Mouse (Mus musculus) left cerebral cortex, postnatal 14 days (tissue): ENCODE results near the gene Deaf1. TPM values are rescaled to one million over a fixed set of nuclear protein-coding genes. Genes with fewer than 3 reads are reported as not detected.
"Not testable (repeated sequence)": the region's sequence is repeated elsewhere in the genome, so short reads cannot be mapped to it uniquely, and the experiment has no call there.

ENCODE experiments used
- DNase-seq, 2 experiments: peaks; one replicate each; pipeline ENCODE4 v3.0.0; 2021 to 2022; ENCODE audit warnings: low spot score in 2 of 2, mixed read lengths in 1 of 2
- intact Hi-C: fragments of 180-260 bp; cut with DNase I; formaldehyde crosslinking; loops from one replicate; pipeline ENCODE4 v1.15.1; 2025
- total RNA-seq, 2 experiments: library from RNA; stranded (reverse); gene quantifications; 2 replicates each; pipeline ENCODE4 v1.2.3; 2021

Deaf1 gene
- total RNA-seq, 2 experiments from 2014 or later: 164 to 170 TPM

GRCm38 (mm10) chr7:141270631-141271030 is 56.9 kb downstream of the Deaf1 start:
- DNase-seq: no peak
- intact Hi-C loops: no loop called here

GRCm38 (mm10) chr7:141269273-141269545 is 58.3 kb downstream of the Deaf1 start:
- intact Hi-C loops: loop anchor here (5.0 kb wide), 1 partner anchor 93 kb away; no protein-coding TSS in a partner anchor

GRCm38 (mm10) chr7:141268466-141269272 is 58.8 kb downstream of the Deaf1 start:
- DNase-seq: no peak
- intact Hi-C loops: loop anchor here (5.0 kb wide), 1 partner anchor 94 kb away; no protein-coding TSS in a partner anchor

More at GRCm38 (mm10) chr7:141269273-141269545, 58.3 kb downstream of the Deaf1 start:
- no peak for DNase-seq

GRCm38 (mm10) chr7:141265739-141266561 is 61.5 kb downstream of the Deaf1 start, which contains the start of gene Irf7:
Gene Irf7 (minus strand): TSS chr7:141266481.
- DNase-seq: no peak
- intact Hi-C loops: loop anchor here (5.0 kb wide), 1 partner anchor 96 kb away; no protein-coding TSS in a partner anchor

- no peak for DNase-seq
- intact Hi-C loops: loop anchor here (5.0 kb wide), 1 partner anchor 97 kb away; no protein-coding TSS in a partner anchor
Observed at GRCm38 (mm10) chr7:141265411-141265738, 62.1 kb downstream of the Deaf1 start.

- DNase-seq: no peak
- intact Hi-C loops: loop anchor here (5.0 kb wide), 1 partner anchor 97 kb away; no protein-coding TSS in a partner anchor
Observed at GRCm38 (mm10) chr7:141264761-141265410, 62.6 kb downstream of the Deaf1 start.

- no peak for DNase-seq
- intact Hi-C loops: no loop called here
Observed at GRCm38 (mm10) chr7:141264041-141264700, 63.3 kb downstream of the Deaf1 start.

- intact Hi-C loops: no loop called here
- no peak for DNase-seq
Observed at GRCm38 (mm10) chr7:141263640-141264039, 63.9 kb downstream of the Deaf1 start.

- no peak for DNase-seq
- intact Hi-C loops: no loop called here
Observed at GRCm38 (mm10) chr7:141261480-141261879, 66.0 kb downstream of the Deaf1 start.

GRCm38 (mm10) chr7:141256159-141256558 is 71.3 kb downstream of the Deaf1 start:
- intact Hi-C loops: loop anchor here (10.0 kb wide), 1 partner anchor 59 kb away; no protein-coding TSS in a partner anchor
- DNase-seq: no peak

- not testable (repeated sequence) for DNase-seq
- intact Hi-C loops: loop anchor here (10.0 kb wide), 1 partner anchor 64 kb away; no protein-coding TSS in a partner anchor
Observed at GRCm38 (mm10) chr7:141250486-141250885, 77.0 kb downstream of the Deaf1 start.

Other genes starting within 250 kb of the Deaf1 start
- gene Pkp3, start 249.5 kb downstream of the Deaf1 start, total RNA-seq: under 1 TPM in 1 of 2 experiments, not detected in 1; 0.55 TPM
- 1 to 10 TPM; 2.5 to 2.6 TPM for gene Sigirr, start 227.1 kb downstream of the Deaf1 start, total RNA-seq
- not detected for gene Ano9, start 209.9 kb downstream of the Deaf1 start, total RNA-seq
- gene Ptdss2, start 205.3 kb downstream of the Deaf1 start, total RNA-seq: 10 to 100 TPM; 52.9 to 65.6 TPM
- gene Rnh1, start 154.8 kb downstream of the Deaf1 start, total RNA-seq: 10 to 100 TPM; 25.8 to 25.9 TPM
- 100 to 1,000 TPM; 249 to 272 TPM for gene Hras, start 133.7 kb downstream of the Deaf1 start, total RNA-seq
- gene Lrrc56, start 133.5 kb downstream of the Deaf1 start, total RNA-seq: 1 to 10 TPM; 3.6 to 4.5 TPM
- gene Lmntd2, start 113.6 kb downstream of the Deaf1 start, total RNA-seq: not detected
- gene Rassf7, start 111.8 kb downstream of the Deaf1 start, total RNA-seq: under 1 TPM in 1 of 2 experiments, not detected in 1; 0.47 TPM
- 10 to 100 TPM; 65.9 to 66.6 TPM for gene Phrf1, start 98.9 kb downstream of the Deaf1 start, total RNA-seq
- 1 to 10 TPM in 1 of 2 experiments, not detected in 1; 1.4 TPM for gene Irf7, start 61.2 kb downstream of the Deaf1 start, total RNA-seq
- gene Cdhr5, start 50.9 kb downstream of the Deaf1 start, total RNA-seq: not detected
- not detected for gene Sct, start 48.6 kb downstream of the Deaf1 start, total RNA-seq
- under 1 TPM; 0.15 to 0.27 TPM for gene Drd4, start 35.7 kb downstream of the Deaf1 start, total RNA-seq
- gene Tmem80, start within 50 bp of the Deaf1 start, total RNA-seq: 10 to 100 TPM; 23.6 to 30.6 TPM
- 1 to 10 TPM; 1.3 to 1.8 TPM for gene Eps8l2, start 11.2 kb upstream of the Deaf1 start, total RNA-seq
- 100 to 1,000 TPM; 102 to 119 TPM for gene Taldo1, start 64.5 kb upstream of the Deaf1 start, total RNA-seq
- 10 to 100 TPM; 36.0 to 42.6 TPM for gene Gatd1, start 86.4 kb upstream of the Deaf1 start, total RNA-seq
- gene Cend1, start 101.8 kb upstream of the Deaf1 start, total RNA-seq: 100 to 1,000 TPM; 338 to 362 TPM
- gene Slc25a22, start 110.2 kb upstream of the Deaf1 start, total RNA-seq: 100 to 1,000 TPM; 331 to 339 TPM
- 1 to 10 TPM; 1.2 to 2.4 TPM for gene Pidd1, start 116.3 kb upstream of the Deaf1 start, total RNA-seq
- gene Rplp2, start 119.7 kb upstream of the Deaf1 start, total RNA-seq: 100 to 1,000 TPM; 572 to 599 TPM
- gene Pnpla2, start 127.5 kb upstream of the Deaf1 start, total RNA-seq: 10 to 100 TPM; 22.9 to 28.8 TPM
- gene Cracr2b, start 133.4 kb upstream of the Deaf1 start, total RNA-seq: 1 to 10 TPM; 5.3 to 5.6 TPM
- 10 to 100 TPM; 27.5 to 33.8 TPM for gene Cd151, start 139.7 kb upstream of the Deaf1 start, total RNA-seq
- 10 to 100 TPM; 43.8 to 44.4 TPM for gene Polr2l, start 147.4 kb upstream of the Deaf1 start, total RNA-seq
- 10 to 100 TPM; 23.2 to 23.7 TPM for gene Tspan4, start 147.6 kb upstream of the Deaf1 start, total RNA-seq
- 10 to 100 TPM; 72.0 to 73.5 TPM for gene Chid1, start 212.2 kb upstream of the Deaf1 start, total RNA-seq
- gene Ap2a2, start 234.5 kb upstream of the Deaf1 start, total RNA-seq: 100 to 1,000 TPM; 230 to 231 TPM